Mouse (Mus musculus) embryonic facial prominence, embryonic 11.5 days (tissue): ENCODE data around the gene Pcp4l1. TPM values are rescaled to one million over a fixed set of nuclear protein-coding genes. Genes with fewer than 3 reads are reported as not detected.

Source experiments
- ATAC-seq: fragments of 200-750 bp; cut with Nextera tagmentation; replicated peaks from 2 replicates; pipeline ENCODE4 v1.8.0; 2017; ENCODE audit warnings: low read depth; ENCODE audit not compliant: insufficient number of reproducible peaks, low FRiP score, low TSS enrichment
- DNase-seq: peaks from one replicate; pipeline ENCODE4 v3.0.0-alpha.2; 2015; ENCODE audit warnings: low spot score
- H3K27ac ChIP-seq: fragments of 300-500 bp; sonication (generic); replicated peaks from 2 replicates; pipeline ENCODE4 v1.5.1; 2014; ENCODE audit warnings: mild to moderate bottlenecking, low read depth, low read length, control low read depth
- H3K27me3 ChIP-seq: fragments of 300-500 bp; sonication (generic); 2 replicates; pipeline ENCODE4 v1.6.1; 2014; ENCODE audit warnings: mild to moderate bottlenecking, low read length, moderate library complexity, mixed read lengths; ENCODE audit not compliant: control insufficient read depth, insufficient read depth
- H3K36me3 ChIP-seq: fragments of 300-500 bp; sonication (generic); replicated peaks from 2 replicates; pipeline ENCODE4 v1.6.1; 2014; ENCODE audit warnings: low read depth, mild to moderate bottlenecking, low read length, moderate library complexity, mixed read lengths; ENCODE audit not compliant: control insufficient read depth, insufficient read depth
- H3K4me1 ChIP-seq: fragments of 300-500 bp; sonication (generic); 2 replicates; pipeline ENCODE4 v1.6.1; 2014; ENCODE audit warnings: low read length, mixed read lengths; ENCODE audit not compliant: control insufficient read depth, insufficient read depth
- H3K4me2 ChIP-seq: fragments of 300-500 bp; sonication (generic); 2 replicates; pipeline ENCODE4 v1.6.1; 2014; ENCODE audit warnings: low read depth, mild to moderate bottlenecking, control low read depth, low read length, moderate library complexity
- H3K4me3 ChIP-seq: fragments of 300-500 bp; sonication (generic); 2 replicates; pipeline ENCODE4 v1.5.1; 2014; ENCODE audit warnings: low read depth, low read length, control low read depth
- H3K9ac ChIP-seq: fragments of 300-500 bp; sonication (generic); replicated peaks from 2 replicates; pipeline ENCODE4 v1.6.1; 2014; ENCODE audit warnings: mild to moderate bottlenecking, control low read depth, low read length
- H3K9me3 ChIP-seq: fragments of 300-500 bp; sonication (generic); replicated peaks from 2 replicates; pipeline ENCODE4 v1.6.1; 2016; ENCODE audit warnings: mild to moderate bottlenecking, low read length, inconsistent platforms, mixed read lengths; ENCODE audit not compliant: control insufficient read depth
- WGBS: fragments of 180-500 bp; shearing (Covaris S2); extraction: QIAGEN DNeasy Blood & Tissue Kit; methylation state at CpG from one replicate; pipeline ENCODE4 v1.1.7; 2014; 5-methylcytosine and 5-hydroxymethylcytosine counted together
- polyA plus RNA-seq: library from polyadenylated mRNA; unstranded; fragments of >200 nt; fragmentation: Nextera tagmentation; extraction: Ambion mirVana; gene quantifications from 2 replicates; pipeline ENCODE4 v1.2.1, GENCODE M21; 2014

Pcp4l1 gene
- polyA plus RNA-seq, 1 experiment from 2014 or later = 15.6 TPM

DNA sequence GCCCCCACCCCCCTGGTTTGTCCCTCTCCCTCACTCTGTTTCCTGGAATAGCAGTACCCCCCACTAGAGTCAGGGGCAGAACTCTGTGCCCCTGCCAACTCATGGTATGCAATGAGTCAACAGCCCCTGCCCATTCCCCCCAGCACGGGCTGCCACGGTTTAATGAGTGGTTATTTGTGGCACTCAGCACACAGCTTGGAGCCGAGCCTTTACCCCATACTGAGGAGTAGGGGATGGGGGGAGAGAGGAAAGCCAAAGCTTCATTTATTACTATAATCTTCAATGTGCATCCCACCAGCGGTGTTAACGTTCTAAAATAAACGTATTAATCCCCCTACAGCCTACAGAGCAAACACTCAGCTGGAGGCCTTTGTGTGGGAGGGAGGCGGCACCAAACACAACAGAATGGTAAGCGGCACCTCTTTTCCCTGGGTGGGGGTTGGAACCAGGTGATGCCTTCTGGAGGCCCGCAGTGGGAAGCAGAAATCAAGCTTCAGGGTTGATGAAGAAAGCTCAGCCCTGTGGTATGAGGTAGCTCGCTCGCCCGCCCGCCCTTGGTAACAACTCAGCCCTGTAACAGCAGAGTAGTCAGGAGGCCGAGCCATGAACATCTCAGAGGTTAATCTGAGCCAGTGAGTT is 6.5 kb downstream of the Pcp4l1 start:
- WGBS = 37% methylated on average over 14 of the region's 14 CpGs
- Histone ChIP-seq H3K27me3 (peaks cover 17% of the 10 kb centered on the region), H3K9ac (peak overlapping the region; percentile 22; the same call in 1 of the 2 replicates), H3K4me1 (peaks cover 6% of the 10 kb centered on the region; the same call in 1 of the 2 replicates), H3K4me2 (no peak overlapping the region), H3K36me3 (no peaks in the 10 kb centered on the region), H3K4me3 (no peak overlapping the region), H3K9me3 (no peaks in the 10 kb centered on the region), H3K27ac (no peak overlapping the region)
- ATAC-seq (no peak), DNase-seq (no peak)

DNA sequence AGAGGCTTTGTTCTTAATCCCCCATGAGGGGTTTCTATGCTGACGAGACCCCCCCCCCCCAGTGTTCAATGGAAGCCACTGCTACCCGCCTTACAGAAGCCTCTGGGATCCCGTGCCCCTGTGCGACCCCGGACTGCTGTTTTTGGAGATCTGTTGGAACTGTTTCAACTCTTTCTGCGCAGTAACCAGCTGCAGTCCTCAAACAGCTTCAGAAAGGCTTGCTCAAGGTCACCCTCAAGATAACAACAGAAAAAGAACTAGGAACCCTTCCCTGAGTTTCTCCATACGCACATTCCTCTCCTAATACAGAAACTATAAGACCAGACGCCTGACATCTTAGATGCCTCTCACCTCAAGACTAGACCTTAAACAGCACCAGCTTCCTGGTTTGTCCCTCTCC is 7.0 kb downstream of the Pcp4l1 start:
- WGBS = 19% methylated on average over 8 of the region's 8 CpGs
- Histone ChIP-seq H3K9ac (peak overlapping the region; percentile 22; the same call in 1 of the 2 replicates), H3K27ac (no peak overlapping the region), H3K36me3 (no peaks in the 10 kb centered on the region), H3K4me3 (no peak overlapping the region), H3K4me1 (peaks cover 4% of the 10 kb centered on the region; the same call in 1 of the 2 replicates), H3K4me2 (no peak overlapping the region), H3K27me3 (peaks cover 12% of the 10 kb centered on the region), H3K9me3 (no peaks in the 10 kb centered on the region)
- no peak for DNase-seq
- ATAC-seq = no peak

DNA sequence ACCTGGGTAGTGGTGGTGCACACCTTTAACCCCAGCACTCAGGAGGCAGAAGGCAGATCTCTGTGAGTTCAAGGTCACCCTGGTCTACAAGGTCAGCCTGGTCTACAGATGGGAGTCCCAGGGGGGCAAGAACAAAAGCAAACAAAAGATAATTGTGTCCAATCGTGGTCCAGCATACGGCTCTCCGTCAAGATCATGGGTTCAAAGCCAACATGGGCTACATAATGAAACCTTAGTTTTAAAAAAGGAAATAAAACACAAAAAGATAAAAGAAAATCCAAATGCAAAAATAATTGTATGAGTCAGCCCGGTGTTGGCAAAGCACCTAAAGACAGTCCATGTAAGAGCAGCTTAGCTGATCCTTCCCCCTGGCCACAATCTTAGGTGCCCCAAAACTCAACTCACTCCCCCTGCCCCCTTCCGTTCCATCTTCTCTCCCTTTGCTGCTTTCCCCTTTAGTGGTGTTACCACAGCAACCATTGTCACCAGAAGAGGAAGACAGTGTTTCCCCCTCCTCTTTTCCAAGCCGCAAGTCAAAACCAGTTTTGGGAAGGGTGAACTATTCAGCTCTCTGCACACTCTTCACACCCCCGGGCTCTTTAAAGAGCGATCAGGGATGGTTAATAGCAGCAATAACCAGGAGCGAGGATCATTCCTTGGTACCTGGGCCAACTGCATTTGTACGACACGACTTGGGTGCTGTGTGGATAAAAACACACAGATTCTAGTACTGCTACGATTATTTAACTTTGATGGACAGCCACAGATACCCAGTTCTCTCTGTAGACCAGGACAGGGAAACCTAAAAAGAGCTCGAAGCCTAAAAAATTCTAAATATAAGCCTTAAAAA is 8.0 kb downstream of the Pcp4l1 start:
- H3K4me1 ChIP-seq = peaks cover 3% of the 10 kb centered on the region; the same call in 1 of the 2 replicates
- H3K36me3 ChIP-seq = no peaks in the 10 kb centered on the region
- peaks cover 4% of the 10 kb centered on the region for H3K27me3 ChIP-seq
- ATAC-seq (no peak), DNase-seq (no peak)
- H3K27ac ChIP-seq = no peak overlapping the region
- H3K9me3 ChIP-seq = no peaks in the 10 kb centered on the region
- no peak overlapping the region for H3K4me2 ChIP-seq
- no peak overlapping the region for H3K9ac ChIP-seq
- WGBS = 52% methylated on average over 13 of the region's 13 CpGs
- no peak overlapping the region for H3K4me3 ChIP-seq

DNA sequence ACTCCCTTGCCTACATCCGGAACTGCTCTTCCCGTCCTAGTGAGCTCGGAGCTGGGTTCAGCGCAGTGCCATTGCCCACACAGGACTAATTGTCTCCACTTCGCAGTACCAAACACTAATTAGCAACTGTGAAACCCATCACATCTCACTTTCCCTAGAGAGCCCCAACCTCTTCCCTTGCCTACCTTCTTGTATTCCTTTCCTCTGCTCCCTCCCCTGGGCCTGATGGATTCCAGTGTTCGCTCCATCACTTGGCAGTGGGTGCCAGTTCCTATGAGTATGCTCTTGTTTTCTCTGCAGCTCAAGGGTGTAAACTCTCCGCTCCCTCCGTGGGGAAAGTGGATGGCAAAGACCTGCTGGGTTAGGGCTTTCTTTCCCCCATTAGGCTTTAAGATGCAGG is 10.4 kb downstream of the Pcp4l1 start:
- H3K4me1 ChIP-seq = peaks cover 3% of the 10 kb centered on the region; the same call in 1 of the 2 replicates
- DNase-seq = no peak
- H3K27me3 ChIP-seq = no peaks in the 10 kb centered on the region
- 65% methylated on average over 8 of the region's 8 CpGs for whole genome bisulfite sequencing
- no peak overlapping the region for H3K27ac ChIP-seq
- H3K4me3 ChIP-seq = no peak overlapping the region
- no peak overlapping the region for H3K9ac ChIP-seq
- no peak overlapping the region for H3K4me2 ChIP-seq
- ATAC-seq = no peak
- no peaks in the 10 kb centered on the region for H3K36me3 ChIP-seq
- no peaks in the 10 kb centered on the region for H3K9me3 ChIP-seq

DNA sequence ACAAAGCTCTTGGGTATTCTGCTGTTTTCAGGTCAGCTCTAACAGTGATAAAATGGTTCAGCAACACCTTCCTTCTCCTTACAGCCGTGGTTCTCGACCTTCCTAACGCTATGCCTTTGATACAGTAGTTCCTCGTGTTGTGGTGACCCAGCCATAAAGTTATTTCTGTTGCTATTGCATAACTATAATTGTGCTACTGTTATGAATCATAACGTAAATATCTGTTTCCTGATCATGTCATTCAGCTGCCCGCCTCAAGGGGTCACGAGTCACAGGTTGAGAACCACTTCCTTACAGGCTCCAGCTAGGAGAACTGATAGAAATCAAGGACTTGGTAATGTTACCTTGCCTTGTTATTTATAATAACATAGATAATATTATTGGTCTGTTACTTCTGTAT is 11.8 kb downstream of the Pcp4l1 start:
- no peaks in the 10 kb centered on the region for H3K36me3 ChIP-seq
- H3K27me3 ChIP-seq = no peaks in the 10 kb centered on the region
- H3K9ac ChIP-seq = no peak overlapping the region
- WGBS = 81% methylated on average over 7 of the region's 7 CpGs
- H3K4me2 ChIP-seq = no peak overlapping the region
- no peak overlapping the region for H3K4me3 ChIP-seq
- H3K27ac ChIP-seq = no peak overlapping the region
- DNase-seq (no peak), ATAC-seq (no peak)
- H3K9me3 ChIP-seq = no peaks in the 10 kb centered on the region
- peaks cover 1% of the 10 kb centered on the region; the same call in 1 of the 2 replicates for H3K4me1 ChIP-seq

DNA sequence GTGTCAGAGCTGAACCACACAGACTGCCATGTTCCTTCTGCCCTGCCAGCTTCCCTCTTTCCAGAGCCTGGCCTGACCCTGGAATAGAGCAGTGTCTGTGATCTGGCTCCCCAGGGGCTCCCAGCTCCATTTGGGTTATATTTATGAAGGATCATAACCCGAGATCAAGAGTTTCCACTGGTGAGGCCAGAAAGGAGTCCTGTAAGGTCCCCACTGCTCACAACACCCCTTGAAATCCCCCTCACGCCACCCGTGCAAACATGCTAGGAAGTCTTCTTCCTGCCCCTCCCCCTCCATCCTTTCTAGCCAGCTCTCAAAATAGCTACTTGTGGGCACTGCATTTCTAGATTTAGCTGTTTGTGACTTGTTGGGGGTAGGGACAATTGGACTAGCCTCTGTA is 12.4 kb downstream of the Pcp4l1 start:
- Histone ChIP-seq H3K4me3 (no peak overlapping the region), H3K27ac (no peak overlapping the region), H3K4me2 (no peak overlapping the region), H3K36me3 (no peaks in the 10 kb centered on the region), H3K27me3 (no peaks in the 10 kb centered on the region), H3K9ac (no peak overlapping the region), H3K9me3 (no peaks in the 10 kb centered on the region), H3K4me1 (no peaks in the 10 kb centered on the region)
- WGBS = 61% methylated on average over 3 of the region's 3 CpGs
- DNase-seq = no peak
- no peak for ATAC-seq

DNA sequence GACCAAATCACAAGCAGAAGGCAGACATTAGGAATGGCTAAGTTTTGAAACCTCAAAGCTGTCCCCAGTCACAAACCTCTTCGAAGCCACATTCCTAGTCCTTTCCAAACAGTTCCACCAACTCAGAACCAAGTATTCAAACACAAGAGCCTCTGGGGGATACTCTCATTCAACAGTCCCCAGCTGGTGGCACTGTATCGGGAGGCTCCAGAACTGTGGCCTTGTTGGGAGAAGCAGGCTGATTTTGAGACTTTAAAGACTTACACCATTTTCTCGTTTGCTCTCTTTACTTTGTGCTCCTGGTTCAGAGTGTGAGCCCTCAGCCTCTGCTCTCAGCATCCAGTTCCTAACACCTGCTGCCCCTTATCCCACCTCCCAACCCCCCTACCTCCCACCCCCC is 13.0 kb downstream of the Pcp4l1 start:
- H3K36me3 ChIP-seq = no peaks in the 10 kb centered on the region
- H3K9ac ChIP-seq = no peak overlapping the region
- no peak overlapping the region for H3K4me2 ChIP-seq
- WGBS = 80% methylated on average over 3 of the region's 3 CpGs
- H3K9me3 ChIP-seq = no peaks in the 10 kb centered on the region
- no peak overlapping the region for H3K4me3 ChIP-seq
- no peaks in the 10 kb centered on the region for H3K4me1 ChIP-seq
- no peaks in the 10 kb centered on the region for H3K27me3 ChIP-seq
- no peak for ATAC-seq
- no peak for DNase-seq
- no peak overlapping the region for H3K27ac ChIP-seq
